10 mouse cellular contexts compared by ENCODE assay signal in the genomic region with DNA sequence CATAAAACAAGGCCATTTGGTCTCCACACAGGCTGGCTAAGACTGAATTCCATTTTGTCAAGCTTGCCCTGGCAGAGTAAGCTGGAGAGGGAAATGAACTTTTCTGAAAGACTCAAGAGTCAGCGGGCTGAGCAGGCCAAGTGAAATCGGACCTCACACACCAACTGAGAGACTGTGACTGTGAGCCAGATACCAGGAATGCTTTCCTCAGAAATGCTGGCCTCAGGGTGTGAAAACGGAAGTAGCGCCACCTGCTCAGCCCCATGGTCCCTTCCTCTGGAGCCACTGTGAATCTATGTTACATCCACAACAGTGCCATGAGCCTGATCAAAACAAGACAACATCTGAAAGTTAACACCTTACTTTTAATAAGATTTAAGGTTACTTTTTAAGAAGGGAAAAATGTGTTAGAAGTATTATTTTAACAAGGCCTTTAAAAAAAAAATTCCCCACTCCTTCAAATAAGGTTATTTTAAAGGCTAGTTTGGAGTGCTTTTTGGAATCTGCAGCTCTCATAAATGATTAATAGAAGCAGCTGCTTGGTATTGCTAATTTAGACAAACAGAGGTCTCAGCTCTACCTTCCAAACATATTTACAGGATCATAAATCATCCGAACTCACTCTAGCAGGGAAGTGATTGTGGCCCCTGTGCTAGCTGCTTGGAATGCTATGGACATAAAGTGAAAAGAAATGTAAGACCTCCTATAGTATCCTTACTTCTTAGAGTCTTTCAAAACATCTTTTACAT. TPM values are rescaled to one million over a fixed set of nuclear protein-coding genes. Genes with fewer than 3 reads are reported as not detected.
A peak's percentile ranks its signal among the peaks of the same experiment; 100 is the strongest.
DNase-seq lines count a peak whose midpoint lies in the region; ATAC-seq lines count a peak whose summit lies in the region.
"Had no signal": no experiment of that assay in that cellular context is flagged by ENCODE, and none has a peak within 500 bp of the region (broad histone marks: within the 10 kb centered on the region; RNA-seq: fewer than 3 reads in every experiment).

No protein-coding gene starts in this region.

- H3K4me1 ChIP-seq in hindbrain, embryonic 11.5 days (replicated peaks; ENCODE audit: control insufficient read depth, insufficient read depth, low read length) = 0 out of 2 replicates have a peak, but pooled peaks cover 5% of the 10 kb centered on the region
- peaks cover 26% of the 10 kb centered on the region for H3K4me1 ChIP-seq in hindbrain, embryonic 13.5 days (replicated peaks)
- 0 out of 2 replicates have a peak, but pooled peaks cover 2% of the 10 kb centered on the region for H3K4me1 ChIP-seq in limb, embryonic 11.5 days (ENCODE audit: control insufficient read depth, insufficient read depth, low read length)
- H3K4me1 ChIP-seq in midbrain, embryonic 11.5 days (ENCODE audit: control insufficient read depth, insufficient read depth, low read length) = peaks cover 10% of the 10 kb centered on the region

- no peak overlapping the region for H3K4me2 ChIP-seq in hindbrain, embryonic 11.5 days (replicated peaks; ENCODE audit: low read depth, low read length)
- no peak overlapping the region for H3K4me2 ChIP-seq in hindbrain, embryonic 13.5 days
- no peak overlapping the region for H3K4me2 ChIP-seq in limb, embryonic 11.5 days (ENCODE audit: low read depth, severe bottlenecking)
- no peak overlapping the region for H3K4me2 ChIP-seq in midbrain, embryonic 11.5 days
- H3K4me2 ChIP-seq: midbrain, embryonic 12.5 days had no signal

- 55% methylated on average over 5 of the region's 5 CpGs for WGBS in hindbrain, embryonic 11.5 days
- WGBS in hindbrain, embryonic 13.5 days = 48% methylated on average over 5 of the region's 5 CpGs
- 17% methylated on average over 5 of the region's 5 CpGs for WGBS in limb, embryonic 11.5 days
- WGBS in midbrain, embryonic 11.5 days = 47% methylated on average over 5 of the region's 5 CpGs

- H3K9ac ChIP-seq in hindbrain, embryonic 11.5 days (ENCODE audit: low read depth, low read length) = no peak overlapping the region
- H3K9ac ChIP-seq in hindbrain, embryonic 13.5 days = no peak overlapping the region
- H3K9ac ChIP-seq in limb, embryonic 11.5 days (ENCODE audit: low read length) = no peak overlapping the region
- H3K9ac ChIP-seq in midbrain, embryonic 11.5 days (ENCODE audit: low read length) = no peak overlapping the region
- H3K9ac ChIP-seq: midbrain, embryonic 12.5 days had no signal

- H3K27me3 ChIP-seq in hindbrain, embryonic 11.5 days (ENCODE audit: control insufficient read depth, insufficient read depth, low read length) = no peaks in the 10 kb centered on the region
- no peaks in the 10 kb centered on the region for H3K27me3 ChIP-seq in hindbrain, embryonic 13.5 days
- H3K27me3 ChIP-seq in limb, embryonic 11.5 days (ENCODE audit: control insufficient read depth, insufficient read depth, low read length) = no peaks in the 10 kb centered on the region
- no peaks in the 10 kb centered on the region for H3K27me3 ChIP-seq in midbrain, embryonic 11.5 days (ENCODE audit: control insufficient read depth, insufficient read depth, low read length)
- H3K27me3 ChIP-seq: midbrain, embryonic 12.5 days had no signal

- peak; percentile 23 for DNase-seq in hindbrain, embryonic 11.5 days (ENCODE audit: low spot score)
- peak; percentile 56 to 61 for DNase-seq in cerebellum, adult 18-20 months
- peak; percentile 27 to 33 for DNase-seq in gastrocnemius, postnatal 36 days
- peak; percentile 77 for DNase-seq in limb, embryonic 11.5 days (ENCODE audit: low spot score)
- no peak for DNase-seq in adrenal gland, adult 8-10 months
- DNase-seq in midbrain, embryonic 11.5 days (ENCODE audit: low spot score, missing footprints) = no peak
- no peak for DNase-seq in T-cell, adult 2 months (ENCODE audit: low spot score)

- no peak overlapping the region for H3K4me3 ChIP-seq in hindbrain, embryonic 11.5 days (ENCODE audit: low read depth, low read length)
- H3K4me3 ChIP-seq in hindbrain, embryonic 13.5 days = no peak overlapping the region
- no peak overlapping the region for H3K4me3 ChIP-seq in limb, embryonic 11.5 days (ENCODE audit: low read depth, low read length)
- H3K4me3 ChIP-seq in midbrain, embryonic 11.5 days (ENCODE audit: low read depth, low read length) = no peak overlapping the region
- H3K4me3 ChIP-seq: midbrain, embryonic 12.5 days had no signal

- no peaks in the 10 kb centered on the region for H3K9me3 ChIP-seq in hindbrain, embryonic 11.5 days (ENCODE audit: control insufficient read depth, low read length)
- no peaks in the 10 kb centered on the region for H3K9me3 ChIP-seq in hindbrain, embryonic 13.5 days
- no peaks in the 10 kb centered on the region for H3K9me3 ChIP-seq in limb, embryonic 11.5 days (ENCODE audit: control insufficient read depth, low read length)
- H3K9me3 ChIP-seq in midbrain, embryonic 11.5 days (ENCODE audit: control insufficient read depth, low read length) = no peaks in the 10 kb centered on the region
- H3K9me3 ChIP-seq: midbrain, embryonic 12.5 days had no signal

- H3K27ac ChIP-seq in hindbrain, embryonic 11.5 days (ENCODE audit: low read depth, low read length) = no peak overlapping the region
- no peak overlapping the region for H3K27ac ChIP-seq in hindbrain, embryonic 13.5 days
- peak overlapping the region; percentile 59; the same call in 1 of the 2 replicates for H3K27ac ChIP-seq in limb, embryonic 11.5 days (replicated peaks; ENCODE audit: low read depth, low read length)
- H3K27ac ChIP-seq in midbrain, embryonic 11.5 days (ENCODE audit: low read depth, low read length) = no peak overlapping the region
- H3K27ac ChIP-seq: midbrain, embryonic 12.5 days had no signal

- no peak for ATAC-seq in hindbrain, embryonic 11.5 days (ENCODE audit: low FRiP score)
- no peak for ATAC-seq in hindbrain, embryonic 13.5 days (ENCODE audit: low FRiP score)
- peak; percentile 51; the same call in 1 of the 2 replicates for ATAC-seq in limb, embryonic 11.5 days (ENCODE audit: insufficient number of reproducible peaks, low FRiP score, low TSS enrichment, low read depth)
- no peak for ATAC-seq in midbrain, embryonic 11.5 days (ENCODE audit: low FRiP score)
- ATAC-seq: forebrain, embryonic 16.5 days had no signal

- intact Hi-C loops in gastrocnemius, postnatal 36 days (cut with DNase I) = no loop called here

- no peaks in the 10 kb centered on the region for H3K36me3 ChIP-seq in hindbrain, embryonic 11.5 days (ENCODE audit: control insufficient read depth, insufficient read depth, low read length)
- H3K36me3 ChIP-seq in hindbrain, embryonic 13.5 days = no peaks in the 10 kb centered on the region
- no peaks in the 10 kb centered on the region for H3K36me3 ChIP-seq in limb, embryonic 11.5 days (ENCODE audit: control insufficient read depth, insufficient read depth, low read length)
- no peaks in the 10 kb centered on the region for H3K36me3 ChIP-seq in midbrain, embryonic 11.5 days (ENCODE audit: control insufficient read depth, insufficient read depth, low read length)
- H3K36me3 ChIP-seq: midbrain, embryonic 12.5 days had no signal

RNA-seq across cellular contexts. Expression of a gene that starts 2.1 kb away (rescaled TPM):
- polyA plus RNA-seq in hindbrain, embryonic 11.5 days (2014; fragmentation: Nextera tagmentation; extraction: Ambion mirVana) = 21.9 and 25.7 TPM in 2 replicates
- polyA plus RNA-seq in hindbrain, embryonic 13.5 days (2015; fragmentation: Nextera tagmentation; extraction: Ambion mirVana) = 37.8 and 40.5 TPM in 2 replicates
- total RNA-seq in gastrocnemius, postnatal 36 days (2021) = 10 to 100 TPM; 11.5 to 15.5 TPM
- 18.4 and 19.2 TPM in 2 replicates for polyA plus RNA-seq in limb, embryonic 11.5 days (2014; fragmentation: Nextera tagmentation; extraction: Ambion mirVana)
- total RNA-seq in adrenal gland, adult 8-10 months (2022) = 10 to 100 TPM; 53.8 to 63.1 (median 59.4) TPM
- 17.6 and 22.4 TPM in 2 replicates for polyA plus RNA-seq in midbrain, embryonic 11.5 days (2014; fragmentation: Nextera tagmentation; extraction: Ambion mirVana)

Comparison
In these comparisons a context has a peak if more than half of its experiments do, and no peak if none do; other contexts are left out.
1. DNase-seq: peak in hindbrain, embryonic 11.5 days (single experiment), cerebellum, adult 18-20 months (2 of 2), gastrocnemius, postnatal 36 days (2 of 2) and limb, embryonic 11.5 days (single experiment); none in adrenal gland, adult 8-10 months (single experiment), midbrain, embryonic 11.5 days (single experiment) and T-cell, adult 2 months (single experiment).